Mouse (Mus musculus) embryonic fibroblast, embryonic 13.5 days (primary cell): ENCODE measurements around the gene Ggt5. TPM values are rescaled to one million over a fixed set of nuclear protein-coding genes. Genes with fewer than 3 reads are reported as not detected.

ENCODE experiments used
- H3K27ac ChIP-seq: 2 replicates; pipeline ENCODE4 v1.5.1; 2012; ENCODE audit warnings: low read length, control low read depth, inconsistent platforms; ENCODE audit not compliant: insufficient read depth
- H3K4me1 ChIP-seq: 2 replicates; pipeline ENCODE4 v1.6.1; 2011; ENCODE audit warnings: low read length; ENCODE audit not compliant: control insufficient read depth, insufficient read depth
- H3K4me3 ChIP-seq: 2 replicates; pipeline ENCODE4 v1.5.1; 2011; ENCODE audit warnings: mild to moderate bottlenecking, control low read depth, low read length; ENCODE audit not compliant: insufficient read depth
- CTCF ChIP-seq: IDR thresholded peaks from 2 replicates; pipeline ENCODE4 v1.5.1; 2011; ENCODE audit warnings: mild to moderate bottlenecking, control low read depth, low read length, moderate library complexity, borderline replicate concordance; ENCODE audit not compliant: insufficient read depth
- POLR2A ChIP-seq: IDR thresholded peaks from 2 replicates; pipeline ENCODE4 v1.6.1; 2011; ENCODE audit warnings: low read depth, mild to moderate bottlenecking, control low read depth, low read length, moderate library complexity
- polyA plus RNA-seq: library from polyadenylated mRNA; stranded (reverse); fragments of >200 nt; gene quantifications from 2 replicates; pipeline ENCODE4 v1.2.4, GENCODE M21; 2011; ENCODE audit warnings: low read depth; ENCODE audit not compliant: missing spikeins, insufficient read length

The Ggt5 gene
- polyA plus RNA-seq = 0.53 and 0.88 TPM in 2 replicates

DNA sequence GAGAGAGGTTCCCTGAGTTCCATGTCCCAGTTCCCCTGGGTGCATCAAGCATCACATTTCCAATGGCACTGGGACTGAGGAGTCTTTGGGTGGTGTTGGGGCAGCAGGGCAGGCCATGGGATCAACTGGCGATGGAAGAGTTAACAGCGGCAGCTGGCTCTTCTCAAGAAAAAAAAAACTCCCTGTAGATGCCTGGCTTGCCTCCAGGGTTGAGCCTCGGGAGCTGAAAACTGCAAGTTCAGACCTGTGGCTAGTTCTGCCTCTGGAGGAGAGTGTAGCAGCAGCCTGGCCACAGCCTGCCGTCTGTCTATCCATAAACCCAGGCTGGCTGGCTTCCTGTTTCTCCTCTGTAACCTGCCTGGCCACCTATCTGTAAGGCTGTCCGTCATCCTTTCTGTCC is at the start of gene Ggt5:
Ggt5 (plus strand) TSS at position 212 of the 400 bp plus-strand sequence.
- TF ChIP-seq POLR2A (no peak), CTCF (no peak)
- H3K27ac ChIP-seq = no peak within 1 kb of the TSS
- H3K4me3 ChIP-seq = no peak within 1 kb of the TSS
- no peaks in the 10 kb centered on the region for H3K4me1 ChIP-seq

DNA sequence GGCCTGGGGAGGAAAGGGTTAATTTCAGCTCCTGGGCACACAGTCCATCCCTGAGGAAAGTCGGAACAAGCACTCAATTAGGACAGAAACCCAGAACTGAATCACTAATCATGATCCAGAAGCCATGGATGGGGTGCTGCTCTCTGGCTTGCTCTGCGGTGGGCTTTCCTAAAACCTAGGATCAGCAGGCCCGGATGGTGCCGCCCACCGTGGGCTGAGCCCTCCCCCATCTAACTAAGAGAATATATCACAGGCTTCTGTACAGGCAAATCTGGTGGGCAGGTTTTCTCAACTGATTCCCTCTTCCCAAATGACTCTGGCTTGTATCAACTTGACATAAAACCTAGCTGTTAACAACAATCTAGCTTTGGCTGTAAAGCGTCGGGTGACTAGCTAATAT is 41.2 kb upstream of the Ggt5 start:
- Histone ChIP-seq H3K4me1 (no peaks in the 10 kb centered on the region; the same call in 1 of the 2 replicates), H3K4me3 (no peak overlapping the region), H3K27ac (peak overlapping the region; percentile 41; the same call in 1 of the 2 replicates)
- TF ChIP-seq POLR2A = no peak
- no peak for TF ChIP-seq CTCF

DNA sequence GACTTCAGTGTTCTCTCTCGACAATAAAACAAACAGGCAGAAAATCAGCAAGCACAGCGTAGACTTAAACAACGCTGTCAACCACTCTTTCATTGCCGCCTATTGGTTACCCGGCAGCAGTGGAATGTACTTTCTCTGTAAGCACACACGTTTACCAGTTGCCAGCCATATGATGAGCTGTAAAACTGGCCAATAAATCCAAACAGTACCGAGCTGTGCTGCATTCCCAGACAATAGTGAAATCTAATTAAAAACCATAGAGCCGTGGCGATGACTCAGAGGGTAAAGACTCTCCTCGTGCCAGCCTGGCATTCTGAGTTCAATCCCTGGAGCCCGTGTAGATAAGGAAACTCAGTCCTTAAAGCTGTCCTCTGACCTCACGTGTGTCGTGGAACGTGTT is 40.7 kb upstream of the Ggt5 start:
- no peak overlapping the region for H3K4me3 ChIP-seq
- H3K4me1 ChIP-seq = no peaks in the 10 kb centered on the region; the same call in 1 of the 2 replicates
- H3K27ac ChIP-seq = no peak overlapping the region
- TF ChIP-seq POLR2A = no peak
- TF ChIP-seq CTCF = no peak

GRCm38 (mm10) chr10:75549886-75550285 is 39.3 kb upstream of the Ggt5 start:
- no peaks in the 10 kb centered on the region; the same call in 1 of the 2 replicates for H3K4me1 ChIP-seq
- no peak overlapping the region for H3K27ac ChIP-seq
- no peak overlapping the region for H3K4me3 ChIP-seq
- no peak for TF ChIP-seq POLR2A
- no peak for TF ChIP-seq CTCF

DNA sequence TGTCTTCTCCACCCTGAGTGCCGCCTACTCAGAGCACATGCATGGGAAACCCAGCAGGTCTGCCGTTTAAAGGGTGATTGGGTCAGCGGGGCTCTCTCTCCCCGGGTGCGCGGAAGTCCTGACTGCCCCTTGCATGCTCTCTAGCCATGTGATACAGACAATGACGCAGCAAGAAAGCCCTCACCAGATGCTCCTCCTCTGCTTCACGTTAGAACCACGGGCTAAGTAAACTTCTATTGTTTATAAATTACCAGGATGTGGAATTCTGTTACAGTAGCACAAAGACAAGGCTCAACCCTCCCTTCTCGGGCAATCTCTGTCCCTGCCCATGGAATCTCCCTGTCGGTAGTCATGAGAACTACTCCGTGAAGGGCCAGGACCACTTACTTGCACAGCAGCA is 38.0 kb upstream of the Ggt5 start:
- H3K4me3 ChIP-seq = no peak overlapping the region
- no peaks in the 10 kb centered on the region; the same call in 1 of the 2 replicates for H3K4me1 ChIP-seq
- TF ChIP-seq CTCF (no peak), POLR2A (no peak)
- H3K27ac ChIP-seq = no peak overlapping the region

GRCm38 (mm10) chr10:75552106-75552505 is 37.0 kb upstream of the Ggt5 start:
- H3K4me1 ChIP-seq = no peaks in the 10 kb centered on the region; the same call in 1 of the 2 replicates
- no peak overlapping the region for H3K4me3 ChIP-seq
- no peak overlapping the region for H3K27ac ChIP-seq
- TF ChIP-seq CTCF (no peak), POLR2A (no peak)

- H3K4me1 ChIP-seq = no peaks in the 10 kb centered on the region; the same call in 1 of the 2 replicates
- H3K27ac ChIP-seq = no peak overlapping the region
- TF ChIP-seq POLR2A = no peak
- TF ChIP-seq CTCF = no peak
- H3K4me3 ChIP-seq = no peak overlapping the region
Observed at GRCm38 (mm10) chr10:75552701-75553450, 36.3 kb upstream of the Ggt5 start.

DNA sequence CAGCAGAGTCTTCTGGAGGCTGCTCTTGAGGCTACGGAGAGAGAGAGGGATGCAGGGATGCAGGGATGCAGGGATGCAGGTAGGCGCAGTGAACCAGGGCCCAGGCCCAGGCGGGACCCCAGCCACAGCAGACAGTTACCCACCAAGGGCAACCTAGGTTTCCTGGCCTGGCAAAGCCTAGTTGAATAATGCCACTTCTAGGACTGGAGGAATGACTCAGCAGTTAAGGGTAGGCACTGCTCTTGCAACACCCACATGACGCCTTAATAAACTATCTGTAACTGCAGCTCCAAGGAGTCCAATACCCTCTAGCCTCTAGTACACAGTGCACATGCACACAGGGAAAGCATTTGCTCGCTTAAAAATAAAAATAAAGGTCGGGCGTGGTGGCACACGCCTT is 35.0 kb upstream of the Ggt5 start:
- Histone ChIP-seq H3K4me3 (no peak overlapping the region), H3K27ac (no peak overlapping the region), H3K4me1 (no peaks in the 10 kb centered on the region)
- TF ChIP-seq CTCF (no peak), POLR2A (no peak)

DNA sequence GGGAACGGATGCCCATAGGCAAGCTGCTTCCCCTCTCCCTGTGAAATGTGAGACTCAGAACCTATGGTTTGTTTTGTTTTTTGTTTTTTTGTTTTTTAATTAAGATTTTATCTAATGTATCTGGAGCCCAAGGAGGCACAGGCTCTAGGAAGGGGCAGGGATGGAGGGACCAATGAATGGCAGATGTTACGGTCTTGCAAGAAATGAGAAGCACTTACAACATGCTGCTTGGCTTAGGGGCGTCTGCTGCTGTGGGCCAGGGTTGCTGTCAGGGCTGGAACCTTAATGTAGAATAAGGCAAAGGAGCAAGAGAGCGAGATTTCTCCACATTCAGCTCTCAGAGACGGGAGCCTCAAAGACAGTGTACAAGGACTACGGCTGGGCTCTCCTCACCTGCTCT is 33.6 kb upstream of the Ggt5 start:
- Histone ChIP-seq H3K27ac (no peak overlapping the region), H3K4me1 (no peaks in the 10 kb centered on the region), H3K4me3 (no peak overlapping the region)
- TF ChIP-seq CTCF (no peak), POLR2A (no peak)

GRCm38 (mm10) chr10:75556026-75556425 is 33.1 kb upstream of the Ggt5 start:
- Histone ChIP-seq H3K4me1 (no peaks in the 10 kb centered on the region), H3K27ac (no peak overlapping the region)

More at GRCm38 (mm10) chr10:75556026-75556425, 33.1 kb upstream of the Ggt5 start:
- TF ChIP-seq POLR2A (no peak), CTCF (no peak)
- H3K4me3 ChIP-seq = no peak overlapping the region
